Mouse (Mus musculus) stomach, embryonic 16.5 days (tissue): ENCODE data around the gene Cd27. TPM values are rescaled to one million over a fixed set of nuclear protein-coding genes. Genes with fewer than 3 reads are reported as not detected.
A peak's percentile ranks its signal among the peaks of the same experiment; 100 is the strongest.

Experiments
- ATAC-seq: fragments of 200-750 bp; cut with Nextera tagmentation; 2 replicates; pipeline ENCODE4 v1.8.0; 2017; ENCODE audit warnings: moderate number of reproducible peaks, moderate TSS enrichment; ENCODE audit not compliant: insufficient read depth, low FRiP score
- H3K27ac ChIP-seq: fragments of 300-500 bp; sonication (generic); 2 replicates; pipeline ENCODE4 v1.5.1; 2014; ENCODE audit warnings: low read length
- H3K27me3 ChIP-seq: fragments of 300-500 bp; sonication (generic); 2 replicates; pipeline ENCODE4 v1.6.1; 2014; ENCODE audit warnings: low read length, control low read depth, mixed read lengths; ENCODE audit not compliant: control insufficient read depth, insufficient read depth
- H3K36me3 ChIP-seq: fragments of 300-500 bp; sonication (generic); 2 replicates; pipeline ENCODE4 v1.6.1; 2014; ENCODE audit warnings: low read length; ENCODE audit not compliant: control insufficient read depth, insufficient read depth
- H3K4me1 ChIP-seq: fragments of 300-500 bp; sonication (generic); 2 replicates; pipeline ENCODE4 v1.6.1; 2014; ENCODE audit warnings: low read length, control low read depth, mixed read lengths; ENCODE audit not compliant: control insufficient read depth, insufficient read depth
- H3K4me2 ChIP-seq: fragments of 300-500 bp; sonication (generic); 2 replicates; pipeline ENCODE4 v1.6.1; 2014; ENCODE audit warnings: low read depth, low read length, mixed read lengths
- H3K4me3 ChIP-seq: fragments of 300-500 bp; sonication (generic); replicated peaks from 2 replicates; pipeline ENCODE4 v1.5.1; 2014; ENCODE audit warnings: mild to moderate bottlenecking, low read length
- H3K9ac ChIP-seq: fragments of 300-500 bp; sonication (generic); 2 replicates; pipeline ENCODE4 v1.6.1; 2014; ENCODE audit warnings: low read length
- H3K9me3 ChIP-seq: fragments of 300-500 bp; sonication (generic); replicated peaks from 2 replicates; pipeline ENCODE4 v1.6.1; 2016; ENCODE audit warnings: low read length, control low read depth; ENCODE audit not compliant: control insufficient read depth
- WGBS: fragments of 180-500 bp; shearing (Covaris S2); extraction: QIAGEN DNeasy Blood & Tissue Kit; methylation state at CpG from one replicate; pipeline ENCODE4 v1.1.7; 2014; 5-methylcytosine and 5-hydroxymethylcytosine counted together
- polyA plus RNA-seq: library from polyadenylated mRNA; unstranded; fragments of >200 nt; fragmentation: Nextera tagmentation; extraction: Ambion mirVana; gene quantifications from 2 replicates; pipeline ENCODE4 v1.2.1, GENCODE M21; 2015

Gene Cd27
- polyA plus RNA-seq, 1 experiment from 2014 or later, result 2.7 TPM

GRCm38 (mm10) chr6:125222577-125222976, 14.2 kb downstream of the Cd27 start:
- no peaks in the 10 kb centered on the region for H3K4me1 ChIP-seq
- no peak overlapping the region for H3K4me3 ChIP-seq
- H3K9me3 ChIP-seq, result no peaks in the 10 kb centered on the region; the same call in 1 of the 2 replicates
- WGBS, result 77% methylated on average over 3 of the region's 3 CpGs
- H3K27ac ChIP-seq, result no peak overlapping the region
- ATAC-seq, result no peak
- no peak overlapping the region for H3K9ac ChIP-seq
- H3K36me3 ChIP-seq, result no peaks in the 10 kb centered on the region
- no peak overlapping the region for H3K4me2 ChIP-seq
- no peaks in the 10 kb centered on the region for H3K27me3 ChIP-seq

- Histone ChIP-seq H3K9me3 (no peaks in the 10 kb centered on the region; the same call in 1 of the 2 replicates), H3K4me3 (no peak overlapping the region), H3K27ac (no peak overlapping the region), H3K4me1 (no peaks in the 10 kb centered on the region), H3K36me3 (no peaks in the 10 kb centered on the region), H3K27me3 (no peaks in the 10 kb centered on the region), H3K4me2 (no peak overlapping the region), H3K9ac (no peak overlapping the region)
- no peak for ATAC-seq
- WGBS, result 54% methylated on average over 2 of the region's 2 CpGs
These were observed 14.7 kb downstream of the Cd27 start for GRCm38 (mm10) chr6:125222146-125222545.

GRCm38 (mm10) chr6:125221115-125221745, 15.6 kb downstream of the Cd27 start:
- Histone ChIP-seq H3K4me1 (0 out of 2 replicates have a peak, but pooled peaks cover 3% of the 10 kb centered on the region), H3K9ac (no peak overlapping the region), H3K9me3 (no peaks in the 10 kb centered on the region; the same call in 1 of the 2 replicates), H3K4me2 (no peak overlapping the region), H3K4me3 (no peak overlapping the region), H3K27me3 (no peaks in the 10 kb centered on the region), H3K27ac (no peak overlapping the region), H3K36me3 (no peaks in the 10 kb centered on the region)
- 91% methylated on average over 20 of the region's 20 CpGs for WGBS
- ATAC-seq, result no peak

GRCm38 (mm10) chr6:125218963-125219362, 17.8 kb downstream of the Cd27 start:
- Histone ChIP-seq H3K4me1 (peaks cover 7% of the 10 kb centered on the region; the same call in 1 of the 2 replicates), H3K4me3 (no peak overlapping the region), H3K9ac (no peak overlapping the region), H3K36me3 (no peaks in the 10 kb centered on the region), H3K27me3 (no peaks in the 10 kb centered on the region), H3K9me3 (no peaks in the 10 kb centered on the region; the same call in 1 of the 2 replicates), H3K27ac (no peak overlapping the region), H3K4me2 (no peak overlapping the region)
- no peak for ATAC-seq
- WGBS, result 64% methylated on average over 4 of the region's 4 CpGs

GRCm38 (mm10) chr6:125217899-125218298, 18.9 kb downstream of the Cd27 start:
- WGBS, result 78% methylated on average over 11 of the region's 11 CpGs
- Histone ChIP-seq H3K36me3 (no peaks in the 10 kb centered on the region), H3K4me3 (no peak overlapping the region), H3K4me1 (peaks cover 7% of the 10 kb centered on the region; the same call in 1 of the 2 replicates), H3K9ac (no peak overlapping the region), H3K27me3 (no peaks in the 10 kb centered on the region), H3K4me2 (no peak overlapping the region), H3K9me3 (no peaks in the 10 kb centered on the region; the same call in 1 of the 2 replicates), H3K27ac (0 out of 2 replicates have a peak overlapping the region, but pooled peaks have one; percentile 16)
- ATAC-seq, result no peak

- Histone ChIP-seq H3K4me3 (no peak overlapping the region), H3K9me3 (no peaks in the 10 kb centered on the region; the same call in 1 of the 2 replicates), H3K4me2 (no peak overlapping the region), H3K4me1 (peaks cover 7% of the 10 kb centered on the region; the same call in 1 of the 2 replicates), H3K27me3 (no peaks in the 10 kb centered on the region), H3K27ac (no peak overlapping the region), H3K36me3 (no peaks in the 10 kb centered on the region), H3K9ac (no peak overlapping the region)
- no peak for ATAC-seq
- WGBS, result 85% methylated on average over 2 of the region's 2 CpGs
These were observed 19.9 kb downstream of the Cd27 start for GRCm38 (mm10) chr6:125216898-125217297.

GRCm38 (mm10) chr6:125215148-125215954, 21.5 kb downstream of the Cd27 start, which contains the start of gene Vamp1:
Gene Vamp1 (plus strand): TSS chr6:125215551.
- WGBS, result under 1% methylated on average over 48 of the region's 48 CpGs
- ATAC-seq, result peak; percentile 96
- Histone ChIP-seq H3K36me3 (no peaks in the 10 kb centered on the region), H3K9me3 (no peaks in the 10 kb centered on the region; the same call in 1 of the 2 replicates), H3K27me3 (no peaks in the 10 kb centered on the region), H3K4me1 (peaks cover 7% of the 10 kb centered on the region; the same call in 1 of the 2 replicates), H3K4me2 (peak within 1 kb of the TSS; percentile 96), H3K4me3 (peak within 1 kb of the TSS; percentile 77), H3K9ac (peak within 1 kb of the TSS; percentile 82), H3K27ac (peak within 1 kb of the TSS; percentile 84)

- Histone ChIP-seq H3K36me3 (no peaks in the 10 kb centered on the region), H3K4me3 (no peak overlapping the region)
- WGBS, result 75% methylated on average over 6 of the region's 6 CpGs
These were observed 23.1 kb downstream of the Cd27 start for GRCm38 (mm10) chr6:125213715-125214114.

GRCm38 (mm10) chr6:125213129-125213528, 23.7 kb downstream of the Cd27 start:
- no peak overlapping the region for H3K9ac ChIP-seq
- WGBS, result 66% methylated on average over 6 of the region's 6 CpGs
- no peaks in the 10 kb centered on the region for H3K27me3 ChIP-seq
- no peak overlapping the region for H3K27ac ChIP-seq
- H3K9me3 ChIP-seq, result no peaks in the 10 kb centered on the region; the same call in 1 of the 2 replicates
- H3K4me1 ChIP-seq, result peaks cover 7% of the 10 kb centered on the region; the same call in 1 of the 2 replicates
- no peak overlapping the region for H3K4me2 ChIP-seq
- ATAC-seq, result no peak
- H3K36me3 ChIP-seq, result no peaks in the 10 kb centered on the region
- H3K4me3 ChIP-seq, result no peak overlapping the region

More at GRCm38 (mm10) chr6:125213715-125214114, 23.1 kb downstream of the Cd27 start:
- H3K9me3 ChIP-seq, result no peaks in the 10 kb centered on the region; the same call in 1 of the 2 replicates
- no peak overlapping the region for H3K4me2 ChIP-seq
- no peaks in the 10 kb centered on the region for H3K27me3 ChIP-seq
- H3K9ac ChIP-seq, result no peak overlapping the region
- ATAC-seq, result no peak
- H3K27ac ChIP-seq, result no peak overlapping the region
- peaks cover 7% of the 10 kb centered on the region; the same call in 1 of the 2 replicates for H3K4me1 ChIP-seq
